Mouse (Mus musculus) bone marrow, adult 2 months (tissue): ENCODE measurements around the gene Pmfbp1.

Experiments used
- CTCF ChIP-seq: fragments of 200-500 bp; IDR thresholded peaks from 2 replicates; pipeline ENCODE4 v1.5.1; 2011; ENCODE audit warnings: low read length, control low read depth; ENCODE audit not compliant: control insufficient read depth, insufficient read depth
- POLR2A ChIP-seq: fragments of 200-500 bp; IDR thresholded peaks from 2 replicates; pipeline ENCODE4 v1.6.1; 2011; ENCODE audit warnings: low read depth, mild to moderate bottlenecking, control low read depth, low read length, borderline replicate concordance; ENCODE audit not compliant: control insufficient read depth

- TF ChIP-seq CTCF (no peak), POLR2A (no peak)
Observed at GRCm38 (mm10) chr8:109474442-109475121, 19.2 kb upstream of the Pmfbp1 start.
